ENCODE assay signal across 22 mouse cellular contexts in genomic region chr11:103373922-103374321, GRCm38 (mm10). TPM values are rescaled to one million over a fixed set of nuclear protein-coding genes. Genes with fewer than 3 reads are reported as not detected.
DNase-seq lines count a peak whose midpoint lies in the region; ATAC-seq lines count a peak whose summit lies in the region.
"Had no signal": no experiment of that assay in that cellular context is flagged by ENCODE, and none has a peak within 500 bp of the region (broad histone marks: within the 10 kb centered on the region; RNA-seq: fewer than 3 reads in every experiment).

No protein-coding gene starts in this region.

- ATAC-seq in activated CD4-positive, CD25-positive, alpha-beta regulatory T cell, adult 4 months: no peak
- ATAC-seq: forebrain, embryonic 15.5 days; intestine, postnatal 0 days; Patski had no signal

- intact Hi-C loops in left cerebral cortex, postnatal 4 days (cut with DNase I): no loop called here

- no peaks in the 10 kb centered on the region for H3K27me3 ChIP-seq in splenic B cell, adult 2 months (ENCODE audit: control insufficient read depth, insufficient read depth, low read length, poor library complexity, severe bottlenecking)
- H3K27me3 ChIP-seq: embryonic facial prominence, embryonic 12.5 days; embryonic facial prominence, embryonic 15.5 days; forebrain, embryonic 12.5 days; forebrain, embryonic 15.5 days; heart, embryonic 13.5 days; hindbrain, embryonic 15.5 days; Patski had no signal

- peak; percentile 54 to 60 for DNase-seq in spleen, postnatal 36 days (ENCODE audit: low spot score in 2 of 2)
- DNase-seq in spleen, adult 12 weeks (ENCODE audit: low spot score): no peak
- peak; percentile 59 for DNase-seq in adipocyte (ENCODE audit: low spot score)
- peak; percentile 70 for DNase-seq in splenic B cell, adult 2 months (ENCODE audit: low read depth, low spot score)
- DNase-seq in left cerebral cortex, postnatal 4 days: no peak
- DNase-seq: adrenal gland, adult 8-10 months; adrenal gland, postnatal 25 days; cerebellum, adult 18-20 months; cerebellum, adult 9-10 months; cerebellum, postnatal 14 days; gastrocnemius, postnatal 25 days; heart, adult 2 months; heart, postnatal 14 days had no signal

- peaks cover 15% of the 10 kb centered on the region for H3K36me3 ChIP-seq in splenic B cell, adult 2 months (ENCODE audit: control insufficient read depth, insufficient read depth, low read length, poor library complexity, severe bottlenecking)

RNA-seq across cellular contexts. Expression of gene Arhgap27, which starts 10.4 kb away (rescaled TPM):
- 10 to 100 TPM; 25.5 to 33.2 TPM for polyA plus RNA-seq in activated CD4-positive, CD25-positive, alpha-beta regulatory T cell, adult 4 months (2017; shearing (Covaris generic))
- 1 to 10 TPM; 4.7 to 5.1 TPM for total RNA-seq in left cerebral cortex, postnatal 4 days (2021)

RNA-seq across cellular contexts. Expression of gene Plekhm1, which starts 38.6 kb away (rescaled TPM):
- polyA plus RNA-seq in activated CD4-positive, CD25-positive, alpha-beta regulatory T cell, adult 4 months (2017; shearing (Covaris generic)): 1 to 10 TPM; 7.0 to 9.3 TPM
- total RNA-seq in left cerebral cortex, postnatal 4 days (2021): 10 to 100 TPM; 13.8 to 14.8 TPM

Comparison
In these comparisons a context has a peak if more than half of its experiments do, and no peak if none do; other contexts are left out.
1. DNase-seq: peak in spleen, postnatal 36 days (2 of 2), adipocyte (single experiment) and splenic B cell, adult 2 months (single experiment); none in spleen, adult 12 weeks (single experiment) and left cerebral cortex, postnatal 4 days (single experiment).